Mouse (Mus musculus): ENCODE results near the gene Brd3.

GRCm38 (mm10) chr2:27548664-27549369 lies 41.4 kb upstream of the Brd3 start:
- TF ChIP-seq CHD2 (IDR thresholded peaks at IDR 0.05; ENCODE audit: low read depth, low read length) (no peak), MAFK (IDR thresholded peaks at IDR 0.05; ENCODE audit: insufficient read depth, low read depth, low read length) (no peak), ZC3H11A (IDR thresholded peaks at IDR 0.05; ENCODE audit: borderline replicate concordance, low read depth, low read length) (no peak)
